Mouse (Mus musculus) MN1 (cell line): ENCODE results near the gene Sh3pxd2a.
A peak's percentile ranks its signal among the peaks of the same experiment; 100 is the strongest.

Experiments
- DNase-seq: peaks from one replicate; pipeline ENCODE4 v3.0.0-alpha.2; 2016; ENCODE audit warnings: low spot score

The Sh3pxd2a gene

DNA sequence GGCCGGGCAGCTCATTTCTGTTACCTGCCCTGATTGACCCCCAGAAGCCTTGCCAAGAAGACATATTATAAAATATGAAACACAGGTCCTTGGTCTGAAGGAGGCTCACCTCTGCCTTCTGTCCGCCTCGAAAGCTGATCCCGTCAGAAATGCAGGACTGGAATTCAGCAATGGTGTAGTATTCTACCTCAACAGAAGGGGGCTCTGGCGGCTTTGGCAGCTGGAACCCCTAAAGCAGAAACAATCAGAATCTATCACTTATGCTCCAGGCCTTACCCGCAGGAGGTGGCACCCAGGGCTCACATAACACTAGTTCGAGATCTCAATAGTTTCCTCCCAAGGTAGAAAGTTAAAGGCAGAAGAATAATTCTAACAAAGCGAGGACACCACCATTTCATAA lies 194.5 kb downstream of the Sh3pxd2a start:
- DNase-seq: peak; percentile 48

DNA sequence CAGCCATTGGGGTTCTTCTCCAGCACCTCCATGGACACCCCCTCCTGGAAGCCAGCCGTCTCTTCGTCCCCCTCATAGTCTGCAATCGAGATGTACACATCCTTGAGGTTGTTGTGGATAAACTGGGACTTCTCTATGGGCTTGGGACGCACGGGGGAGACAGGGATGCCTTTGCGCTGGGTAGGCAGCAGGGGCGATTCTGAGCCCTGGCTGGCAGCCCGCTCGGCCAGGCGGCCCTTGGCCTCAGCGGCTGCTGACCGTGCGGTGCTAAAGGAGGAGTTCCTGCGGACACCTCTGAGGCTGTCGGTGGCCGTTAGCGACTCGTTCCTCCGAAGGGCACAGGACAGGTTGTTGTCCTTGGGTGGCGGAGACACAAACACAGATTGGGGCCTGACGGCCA lies 197.1 kb downstream of the Sh3pxd2a start:
- DNase-seq: no peak

DNA sequence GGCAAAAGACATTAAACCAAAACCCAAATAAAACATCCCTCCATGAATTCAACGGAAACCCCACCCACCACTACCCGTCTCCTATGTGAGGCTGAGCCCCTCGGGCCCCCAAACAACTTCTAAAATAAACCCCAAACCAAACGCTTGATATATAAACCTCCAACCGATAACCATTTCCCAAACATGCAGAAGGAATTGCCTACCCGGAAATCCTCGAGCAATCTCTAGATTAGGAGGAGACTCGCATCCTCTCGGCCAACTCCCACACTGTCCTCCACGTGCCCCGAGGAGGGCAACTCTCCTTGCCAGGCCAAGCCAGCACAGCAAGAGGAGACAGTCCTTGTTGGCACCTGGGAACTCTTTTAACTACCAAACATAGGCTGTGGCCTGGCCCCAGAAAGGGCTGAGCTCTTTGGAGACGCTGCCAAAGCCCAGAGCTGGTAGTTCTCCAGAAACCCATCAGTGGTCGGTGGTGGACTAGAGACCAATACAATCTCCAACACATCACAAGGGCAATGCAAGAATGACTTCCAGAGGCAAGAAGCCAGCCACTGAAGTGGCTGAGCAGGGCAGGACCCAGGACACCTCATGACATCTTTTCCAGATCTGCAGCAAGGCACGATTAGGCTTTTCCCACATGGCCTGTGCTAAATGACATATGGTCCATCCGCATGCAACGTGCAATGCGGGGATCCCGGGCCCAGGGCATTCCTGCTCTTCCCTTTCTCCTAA lies 198.0 kb downstream of the Sh3pxd2a start:
- DNase-seq: no peak

- peak; percentile 84 for DNase-seq
Measured at GRCm38 (mm10) chr19:47264322-47265092, 199.7 kb downstream of the Sh3pxd2a start.

GRCm38 (mm10) chr19:47263621-47264020 lies 200.6 kb downstream of the Sh3pxd2a start:
- DNase-seq: no peak

- DNase-seq: no peak
Measured at GRCm38 (mm10) chr19:47261196-47261595, 203.0 kb downstream of the Sh3pxd2a start.

- peak; percentile 66 for DNase-seq
Measured at GRCm38 (mm10) chr19:47259581-47259980, 204.6 kb downstream of the Sh3pxd2a start.

DNA sequence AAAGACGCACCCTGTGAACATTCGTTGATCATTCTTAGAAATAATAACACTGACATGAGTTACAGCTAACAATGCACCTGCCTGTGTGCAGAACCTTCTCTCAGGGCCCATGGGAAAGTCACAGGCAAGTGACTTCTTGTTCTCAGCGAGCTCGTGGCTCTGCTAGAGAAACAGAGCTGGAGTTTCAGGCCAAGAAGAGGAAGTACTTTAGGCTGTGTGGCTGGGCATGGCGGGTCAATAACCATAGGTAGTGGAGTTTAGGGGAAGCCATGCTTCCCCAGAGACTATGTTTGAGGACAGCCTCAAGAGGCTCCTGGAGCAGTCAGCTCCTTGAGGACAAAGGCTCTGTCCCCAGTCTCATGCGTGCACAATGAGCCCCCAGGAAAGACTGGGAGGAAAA lies 208.3 kb downstream of the Sh3pxd2a start:
- DNase-seq: no peak

DNA sequence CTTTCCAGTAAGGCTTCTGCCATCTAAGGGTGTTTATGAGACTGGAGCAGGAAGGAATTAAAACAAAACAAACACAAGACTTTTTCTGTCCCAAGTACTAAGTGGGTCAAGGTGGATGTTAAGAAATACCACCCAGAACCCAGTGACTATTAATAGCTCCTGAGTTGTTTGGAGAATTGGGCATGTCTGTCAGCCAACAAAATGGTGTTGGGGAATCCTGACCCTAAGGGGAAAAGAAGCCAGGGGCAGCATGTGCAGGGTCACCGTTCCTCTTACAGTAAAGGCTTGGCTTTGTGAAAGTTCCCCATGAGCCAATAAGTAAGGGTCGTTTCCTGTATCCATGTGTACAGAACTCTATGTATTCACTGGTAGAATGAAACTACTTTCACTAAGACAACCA lies 209.2 kb downstream of the Sh3pxd2a start:
- no peak for DNase-seq

- DNase-seq: no peak
Measured at GRCm38 (mm10) chr19:47253053-47253628, 211.1 kb downstream of the Sh3pxd2a start.

- DNase-seq: peak; percentile 73
Measured at GRCm38 (mm10) chr19:47250931-47251330, 213.3 kb downstream of the Sh3pxd2a start.

- DNase-seq: no peak
Measured at GRCm38 (mm10) chr19:47248906-47249568, 215.2 kb downstream of the Sh3pxd2a start.

DNA sequence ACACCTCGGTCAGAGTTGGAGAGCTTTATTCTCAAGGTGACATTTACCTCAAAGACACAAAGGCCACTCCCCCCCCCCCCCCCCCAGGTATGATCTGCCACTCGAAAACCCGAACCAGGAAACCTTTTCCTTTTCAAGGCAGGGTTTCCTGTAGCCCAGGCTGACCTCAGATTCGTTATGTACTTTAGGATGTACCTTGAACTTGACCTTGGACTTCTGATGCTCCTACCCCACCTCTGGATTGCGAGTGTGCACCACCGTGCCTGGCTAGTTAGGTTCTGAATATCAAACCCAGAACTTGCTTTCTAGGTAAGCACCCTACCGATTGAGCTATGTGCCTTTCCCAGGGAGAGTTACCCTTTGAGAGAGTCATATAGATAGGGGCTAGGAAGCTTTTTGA lies 215.9 kb downstream of the Sh3pxd2a start:
- no peak for DNase-seq

GRCm38 (mm10) chr19:47247791-47248190 lies 216.4 kb downstream of the Sh3pxd2a start:
- DNase-seq: no peak

DNA sequence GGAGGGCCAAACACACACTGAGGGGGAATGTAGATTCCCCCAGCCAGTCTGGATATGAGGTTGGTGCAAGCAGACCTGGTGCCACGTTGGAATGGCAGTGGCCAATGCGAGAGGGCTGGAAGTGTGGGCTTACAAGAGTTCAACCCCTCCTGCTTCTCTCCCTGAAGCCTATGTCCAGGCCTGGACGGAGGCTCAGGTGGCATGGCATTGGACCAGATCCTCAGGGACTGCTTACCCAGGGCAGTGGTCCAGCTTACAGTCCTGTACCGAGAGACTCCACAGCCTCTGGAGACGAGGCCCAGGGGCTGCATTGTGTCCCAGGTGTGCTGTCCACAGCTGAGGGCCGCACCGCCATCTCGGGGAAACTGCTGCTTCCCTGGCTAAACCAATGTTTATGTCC lies 218.7 kb downstream of the Sh3pxd2a start:
- DNase-seq: peak; percentile 50

DNA sequence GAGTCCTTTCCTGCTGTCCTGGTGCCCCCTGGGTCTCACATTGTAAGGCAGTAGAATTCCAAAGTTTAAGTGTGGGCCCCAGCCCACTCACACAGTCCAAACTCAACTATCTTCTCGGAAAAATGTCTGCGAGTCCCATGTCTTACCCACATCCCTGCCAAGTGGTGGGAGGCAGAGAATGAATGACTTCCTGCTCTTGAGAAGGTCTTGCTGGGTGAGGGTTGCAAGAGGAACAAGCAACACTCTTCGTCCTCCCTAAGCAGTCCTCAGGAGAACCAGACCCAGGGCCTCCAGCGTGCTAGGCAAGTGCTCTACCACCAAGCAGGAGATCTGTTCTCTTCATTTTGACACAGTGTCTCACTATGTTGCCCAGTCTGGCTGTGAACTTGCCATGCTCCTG lies 222.0 kb downstream of the Sh3pxd2a start:
- no peak for DNase-seq

DNA sequence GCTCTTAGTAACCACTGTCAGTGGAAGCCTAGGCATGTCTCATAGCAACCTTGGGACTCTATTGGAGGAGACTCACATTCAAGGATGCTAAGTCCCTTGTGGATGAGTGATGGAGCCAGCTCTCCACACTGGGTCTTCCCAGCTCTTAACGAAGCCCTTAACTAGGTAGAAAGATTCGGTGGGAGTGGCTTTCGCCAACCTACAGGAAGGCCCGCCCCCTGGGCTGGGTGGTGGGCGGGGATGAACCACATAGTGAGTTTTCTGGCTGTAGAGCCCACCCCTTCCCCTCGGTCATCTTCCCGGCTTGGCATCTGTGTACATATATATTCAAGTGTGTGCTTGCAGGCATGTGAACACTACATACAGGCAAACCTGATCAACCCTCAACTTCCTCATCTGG lies 223.2 kb downstream of the Sh3pxd2a start:
- DNase-seq: no peak

- no peak for DNase-seq
Measured at GRCm38 (mm10) chr19:47240076-47240475, 224.1 kb downstream of the Sh3pxd2a start.

DNA sequence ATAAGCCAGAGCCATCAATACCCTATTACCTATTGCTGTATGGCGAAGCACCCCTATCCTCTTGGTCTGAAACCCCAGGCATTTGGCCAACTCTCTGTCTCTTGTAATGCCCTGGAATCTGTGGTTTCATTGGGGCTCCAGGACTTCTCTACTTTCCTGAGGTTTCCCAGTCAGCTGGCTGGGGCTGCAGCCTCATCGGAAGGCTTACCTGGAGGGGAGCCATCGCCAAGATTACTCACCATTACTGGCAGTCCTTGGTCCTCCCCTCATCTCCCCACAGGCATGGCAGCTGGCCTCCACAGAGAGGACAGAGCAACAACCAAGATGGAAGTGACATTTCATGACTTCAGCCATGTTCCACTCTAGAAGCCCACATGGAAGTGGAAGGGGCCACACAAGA lies 231.1 kb downstream of the Sh3pxd2a start:
- DNase-seq: no peak

DNA sequence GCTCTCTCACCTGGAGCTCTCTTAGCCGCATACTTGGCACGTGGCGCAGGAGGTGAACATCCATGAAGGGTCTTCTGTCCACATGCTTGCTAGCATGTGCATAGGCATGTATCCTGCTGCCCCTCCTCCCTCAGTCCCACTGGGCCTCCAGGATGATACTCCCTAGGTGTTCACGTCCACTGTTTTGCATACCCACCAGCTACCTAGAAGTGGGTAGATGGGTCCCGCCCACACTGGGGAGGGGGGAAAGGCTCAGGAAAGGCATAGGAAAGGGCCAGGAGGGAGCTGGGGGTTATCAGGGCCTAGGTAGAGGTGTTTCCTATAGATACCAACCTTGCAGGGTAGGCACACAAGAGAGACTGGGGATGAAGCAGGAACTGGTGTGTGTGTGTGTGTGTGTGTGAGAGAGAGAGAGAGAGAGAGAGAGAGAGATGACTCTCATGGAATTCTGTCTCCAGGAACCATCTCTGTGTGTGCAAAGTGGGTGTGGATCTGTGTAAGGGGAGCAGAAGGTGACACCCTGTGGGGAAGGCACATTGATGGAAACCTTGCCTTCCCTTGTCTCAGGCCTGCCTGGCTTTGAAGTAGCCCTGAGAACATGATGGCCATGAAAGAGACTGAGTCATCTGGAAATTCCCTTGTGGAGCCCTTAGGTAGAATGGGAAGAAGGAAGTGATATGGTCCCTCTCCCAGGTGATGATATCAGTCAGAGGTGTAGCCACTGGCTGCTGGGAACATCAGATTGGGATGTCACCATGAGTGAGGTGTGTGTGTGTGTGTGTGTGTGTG lies 231.9 kb downstream of the Sh3pxd2a start:
- no peak for DNase-seq

DNA sequence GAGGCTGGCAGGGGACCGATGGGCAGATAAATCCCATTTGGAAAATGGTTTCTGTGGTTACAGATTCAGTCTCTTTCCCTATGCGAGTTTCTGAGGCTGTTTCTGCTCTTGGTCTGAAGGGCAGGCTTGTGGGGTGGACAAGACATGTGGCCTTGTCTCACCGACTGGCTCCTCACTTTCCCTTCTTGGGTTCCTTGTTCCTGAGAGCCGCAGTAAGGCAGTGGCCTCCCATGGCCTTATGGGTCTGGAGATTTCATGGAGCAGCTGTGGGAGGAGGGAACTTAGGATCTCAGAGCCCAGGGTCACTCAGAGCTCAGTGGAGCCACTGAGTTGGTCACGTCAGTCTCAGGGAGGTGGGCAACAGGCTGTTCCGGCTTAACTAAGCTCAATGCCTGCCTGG lies 232.8 kb downstream of the Sh3pxd2a start:
- no peak for DNase-seq

DNA sequence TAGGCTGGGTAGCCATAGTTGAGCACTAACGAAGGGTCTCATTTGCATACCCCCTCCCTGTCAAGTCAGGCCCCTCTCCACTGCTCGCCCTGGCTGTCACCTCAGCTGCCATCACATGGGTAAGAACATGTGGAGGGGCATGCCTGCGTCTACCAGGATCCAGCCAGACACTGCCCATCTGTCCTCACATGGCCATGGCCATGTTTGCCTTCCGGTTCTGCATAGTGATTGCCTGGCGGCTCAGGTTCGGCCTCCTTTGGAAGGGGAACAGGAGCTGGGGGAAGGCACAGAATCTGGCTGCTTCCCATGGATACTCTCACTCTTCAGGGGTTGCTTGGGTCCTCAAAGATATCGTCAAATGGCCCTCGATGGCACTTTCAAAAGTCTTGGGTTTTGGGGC lies 233.5 kb downstream of the Sh3pxd2a start:
- DNase-seq: no peak
